Mouse (Mus musculus) right cerebral cortex, postnatal 10 days (tissue): ENCODE measurements around the gene 1810013L24Rik.
"Not testable (repeated sequence)": the region's sequence is repeated elsewhere in the genome, so short reads cannot be mapped to it uniquely, and the experiment has no call there.

Source experiments
- DNase-seq, 2 experiments: peaks; one replicate each; pipeline ENCODE4 v3.0.0; 2021; ENCODE audit warnings: low spot score in 2 of 2

1810013L24Rik gene

GRCm38 (mm10) chr16:8836876-8837275, 7.0 kb downstream of the 1810013L24Rik start:
- DNase-seq, result no peak

DNA sequence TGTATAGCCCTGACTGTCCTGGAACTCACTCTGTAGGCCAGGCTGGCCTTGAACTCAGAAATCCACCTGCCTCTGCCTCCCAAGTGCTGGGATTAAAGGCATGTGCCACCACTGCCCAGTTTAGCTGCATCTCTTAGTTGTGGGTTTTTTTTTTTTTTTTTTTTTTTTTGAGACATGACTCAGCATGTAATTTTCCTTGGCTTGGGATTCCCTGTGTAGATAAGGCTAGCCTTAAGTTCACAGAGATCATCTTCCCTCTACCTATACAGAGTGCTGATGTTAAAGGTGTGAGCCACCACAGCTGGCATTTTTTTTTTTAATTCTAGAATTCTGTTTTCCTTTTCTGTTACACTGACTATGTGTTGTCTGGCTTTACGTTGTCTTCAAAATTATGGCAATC, 7.7 kb downstream of the 1810013L24Rik start:
- no peak for DNase-seq

DNA sequence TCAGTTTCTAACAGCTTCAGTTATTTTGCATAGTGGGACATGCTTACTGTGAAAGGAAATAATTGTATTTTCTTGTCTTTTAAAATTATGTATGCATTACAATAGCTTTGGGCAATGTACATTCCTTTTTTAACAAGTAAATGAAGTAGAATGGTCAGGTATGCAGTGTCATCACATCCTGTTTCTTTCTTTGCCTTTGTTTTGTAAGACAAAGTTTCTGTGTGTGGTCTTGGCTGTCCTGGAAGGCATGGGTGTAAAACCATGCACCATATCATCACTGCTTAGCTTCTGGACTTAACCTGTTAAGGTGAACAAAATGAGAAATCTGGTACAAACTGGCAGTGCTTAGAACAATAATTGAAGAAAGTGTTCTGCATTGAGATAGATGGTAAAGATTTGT, 9.0 kb downstream of the 1810013L24Rik start:
- no peak for DNase-seq

- DNase-seq, result no peak
Observed at GRCm38 (mm10) chr16:8840557-8840956, 10.7 kb downstream of the 1810013L24Rik start.

GRCm38 (mm10) chr16:8842962-8843361, 13.1 kb downstream of the 1810013L24Rik start:
- peak in 1 of 2 experiments; percentile 12 for DNase-seq

DNA sequence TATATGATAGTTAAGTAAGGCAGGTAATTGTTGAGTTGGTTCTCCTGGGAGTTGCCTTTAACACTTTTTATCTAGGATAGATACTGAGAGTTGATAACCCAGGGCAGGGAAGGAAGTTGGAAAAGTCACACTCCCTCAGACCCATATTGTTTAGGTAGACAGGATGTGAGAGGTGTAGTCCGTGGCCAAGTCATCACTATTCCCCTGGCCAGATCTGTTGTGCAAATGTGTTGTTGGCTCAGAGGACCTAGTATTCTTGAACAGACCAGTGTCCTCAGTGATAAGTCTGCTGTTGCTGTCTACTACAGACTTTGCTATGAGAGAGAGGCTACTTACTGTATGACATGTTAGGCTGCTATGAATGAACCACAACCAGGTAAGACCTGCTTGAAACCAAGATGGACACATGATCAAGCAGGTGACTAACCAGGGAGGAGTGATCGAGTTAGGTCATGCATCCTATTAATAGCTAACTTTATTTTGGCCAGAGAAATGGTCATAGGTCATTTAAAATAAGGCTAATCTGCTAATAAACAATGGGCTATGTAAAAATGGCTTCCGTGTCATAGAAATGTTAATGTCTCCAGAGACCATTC, 13.8 kb downstream of the 1810013L24Rik start:
- peak in 1 of 2 experiments; percentile 15 for DNase-seq

GRCm38 (mm10) chr16:8845986-8846385, 16.1 kb downstream of the 1810013L24Rik start:
- peak in 1 of 2 experiments; percentile 6 for DNase-seq

DNA sequence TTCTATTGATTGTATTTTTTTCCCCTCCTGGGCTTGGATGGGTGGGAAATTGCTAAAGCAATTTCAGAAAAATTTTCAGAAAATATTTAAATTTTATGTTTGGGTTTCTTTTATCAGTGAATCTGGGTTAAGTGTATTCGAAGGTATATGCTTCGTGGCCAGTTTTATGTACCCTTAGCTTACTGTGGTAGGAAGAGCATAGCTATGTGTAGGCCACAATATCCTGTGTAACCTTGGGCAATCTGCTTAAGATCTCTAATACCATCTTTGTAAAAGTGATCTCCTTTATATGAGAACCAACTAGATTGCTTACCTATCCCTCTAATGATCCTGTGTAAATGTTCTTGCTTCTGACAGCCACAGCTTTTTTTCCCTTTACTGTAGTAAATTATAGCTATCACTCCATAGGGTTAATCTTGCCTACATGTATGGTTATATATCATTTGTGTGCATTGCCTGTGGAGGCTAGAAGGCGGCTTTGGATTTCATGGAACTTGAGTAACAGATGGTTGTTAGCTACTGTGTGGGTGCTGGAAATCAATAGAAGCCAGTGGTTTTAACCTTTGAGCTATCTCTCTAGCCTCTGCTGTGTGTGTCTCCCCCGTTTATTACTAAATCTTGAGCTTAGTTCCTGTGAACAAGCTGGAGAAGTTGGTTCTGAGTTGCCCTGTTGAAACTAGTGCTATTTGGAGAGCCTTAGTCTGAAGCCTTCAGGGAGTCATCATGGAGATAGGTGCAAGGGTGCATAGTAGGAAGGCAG, 18.6 kb downstream of the 1810013L24Rik start:
- DNase-seq, result peak in 1 of 2 experiments; percentile 10

GRCm38 (mm10) chr16:8849929-8850328, 20.0 kb downstream of the 1810013L24Rik start:
- peak in 1 of 2 experiments; percentile 19 for DNase-seq

GRCm38 (mm10) chr16:8855143-8855542, 25.2 kb downstream of the 1810013L24Rik start:
- DNase-seq, result peak in 1 of 2 experiments; percentile 11

- DNase-seq, result no peak
Observed at GRCm38 (mm10) chr16:8856820-8857219, 26.9 kb downstream of the 1810013L24Rik start.

DNA sequence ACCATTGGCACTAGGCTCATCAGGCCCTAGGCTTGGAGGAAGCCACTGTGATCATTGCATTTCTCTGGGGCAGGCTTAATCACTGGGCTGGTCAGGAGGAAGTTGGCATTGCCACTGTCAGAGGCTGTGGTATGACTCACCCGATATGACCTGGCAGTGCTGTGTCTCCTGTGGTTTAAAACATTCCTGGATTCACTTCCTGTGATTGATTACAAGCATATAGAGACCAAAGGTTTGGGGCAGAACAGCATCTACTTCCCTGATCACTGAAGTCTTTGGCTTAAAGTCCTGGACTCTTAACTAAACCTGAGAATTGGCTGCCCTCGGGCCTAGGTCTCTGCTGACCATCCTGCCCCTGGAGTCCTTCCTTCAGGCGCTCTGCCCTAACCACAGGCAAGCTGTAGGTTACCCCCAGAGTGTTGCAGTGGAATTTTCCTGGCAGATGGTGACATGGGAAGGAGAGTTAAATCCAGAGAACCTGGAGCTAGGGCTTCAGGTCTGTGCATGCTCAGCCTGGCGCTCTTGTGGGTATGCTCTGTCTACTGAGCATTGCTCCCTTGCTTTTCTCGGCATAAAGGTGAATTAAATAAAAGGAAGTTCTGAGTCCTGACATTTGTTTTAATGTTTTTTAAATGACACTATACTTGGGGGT, 32.6 kb downstream of the 1810013L24Rik start:
- DNase-seq, result peak in 1 of 2 experiments; percentile 22

GRCm38 (mm10) chr16:8864223-8864631, 34.3 kb downstream of the 1810013L24Rik start:
- DNase-seq, result peak in 1 of 2 experiments; percentile 22

DNA sequence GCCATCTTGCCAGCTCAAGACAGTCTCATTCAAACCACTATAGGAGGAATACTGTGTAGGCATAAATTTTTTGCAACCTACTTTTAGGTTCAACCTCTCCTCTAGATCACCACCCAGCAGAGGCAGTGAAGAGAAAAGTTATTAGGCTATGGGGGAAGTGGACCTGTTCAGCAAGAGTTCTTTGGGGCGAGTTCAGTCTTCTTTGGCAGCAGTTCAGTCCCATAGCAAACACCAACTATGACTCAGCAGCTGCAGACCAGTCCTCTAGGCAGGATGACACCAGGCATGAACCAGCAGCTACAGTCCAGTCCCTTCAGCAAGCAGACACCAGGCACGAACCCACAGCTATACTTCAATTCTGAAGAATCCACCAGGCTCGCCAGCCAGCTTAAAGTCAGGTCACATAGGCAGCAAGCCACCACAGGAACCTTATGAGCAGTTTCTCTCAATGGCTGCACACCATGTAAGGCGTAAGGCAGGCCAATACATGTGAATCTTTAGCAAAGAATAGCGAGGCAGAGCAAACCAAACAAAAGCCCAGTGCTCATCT, 37.6 kb downstream of the 1810013L24Rik start:
- DNase-seq, result peak in 1 of 2 experiments; percentile 18

DNA sequence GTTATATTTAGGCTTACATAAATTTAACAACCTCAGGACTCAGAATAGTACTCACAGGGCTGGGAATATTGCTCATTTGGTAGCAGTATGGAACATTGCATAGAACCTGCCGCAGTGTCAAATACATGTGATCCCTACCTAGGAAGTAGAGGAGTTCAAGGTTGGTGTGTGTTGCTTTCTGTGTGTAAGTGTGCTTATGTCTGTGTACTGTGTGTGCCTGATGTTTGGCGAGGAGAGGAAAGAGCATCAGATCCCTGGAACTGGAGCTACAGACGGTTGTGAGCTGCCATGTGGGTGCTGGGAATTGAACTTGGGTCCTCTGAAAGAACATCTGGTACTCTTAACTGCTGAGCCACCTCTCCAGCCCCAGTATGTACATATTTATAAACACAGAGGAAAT, 38.6 kb downstream of the 1810013L24Rik start:
- DNase-seq, result peak in 1 of 2 experiments; percentile 14

- peak; percentile 82 to 84 for DNase-seq
Observed at GRCm38 (mm10) chr16:8869715-8870114, 39.8 kb downstream of the 1810013L24Rik start.

DNA sequence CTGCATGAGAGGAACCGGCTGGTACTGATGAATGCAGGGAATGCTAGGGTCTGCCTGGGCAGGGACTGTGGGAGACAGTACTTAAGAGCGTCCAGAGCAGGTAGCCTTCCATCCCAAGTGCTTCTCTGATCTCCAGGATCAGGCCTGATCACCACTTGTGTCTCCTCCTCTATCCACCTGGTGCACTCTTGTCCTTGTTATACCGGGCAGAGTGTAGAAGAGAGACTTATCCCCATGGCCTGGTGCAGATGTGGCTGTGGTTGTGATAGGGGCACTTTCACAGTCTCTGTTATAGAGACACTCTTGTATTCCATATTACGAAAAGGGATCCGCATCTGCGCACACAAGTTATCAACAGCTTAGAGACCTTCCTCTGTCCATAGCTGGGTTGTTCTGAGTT, 41.5 kb downstream of the 1810013L24Rik start:
- DNase-seq, result peak in 1 of 2 experiments; percentile 9

GRCm38 (mm10) chr16:8872019-8872418, 42.1 kb downstream of the 1810013L24Rik start:
- DNase-seq, result no peak

GRCm38 (mm10) chr16:8872486-8872885, 42.6 kb downstream of the 1810013L24Rik start:
- no peak for DNase-seq

DNA sequence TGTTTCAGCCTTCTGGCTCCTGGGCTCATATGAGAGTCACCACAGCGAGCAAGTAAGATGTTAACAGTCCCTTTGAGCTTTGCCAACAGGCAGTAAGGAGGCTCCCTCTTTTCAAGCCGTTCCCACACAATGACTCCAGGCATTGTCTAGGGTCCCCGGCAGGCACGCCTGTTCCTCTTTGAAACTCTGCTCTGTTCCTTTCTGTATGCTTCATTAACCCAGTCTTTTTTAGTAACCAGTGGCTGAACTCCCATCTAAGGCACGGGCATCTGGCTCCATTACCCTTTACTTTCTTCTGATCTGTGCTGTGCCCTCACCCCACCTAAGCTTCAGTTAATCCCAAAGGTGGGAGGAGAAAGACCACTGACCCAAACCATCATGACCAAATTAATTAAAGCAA, 50.2 kb downstream of the 1810013L24Rik start:
- no peak for DNase-seq

DNA sequence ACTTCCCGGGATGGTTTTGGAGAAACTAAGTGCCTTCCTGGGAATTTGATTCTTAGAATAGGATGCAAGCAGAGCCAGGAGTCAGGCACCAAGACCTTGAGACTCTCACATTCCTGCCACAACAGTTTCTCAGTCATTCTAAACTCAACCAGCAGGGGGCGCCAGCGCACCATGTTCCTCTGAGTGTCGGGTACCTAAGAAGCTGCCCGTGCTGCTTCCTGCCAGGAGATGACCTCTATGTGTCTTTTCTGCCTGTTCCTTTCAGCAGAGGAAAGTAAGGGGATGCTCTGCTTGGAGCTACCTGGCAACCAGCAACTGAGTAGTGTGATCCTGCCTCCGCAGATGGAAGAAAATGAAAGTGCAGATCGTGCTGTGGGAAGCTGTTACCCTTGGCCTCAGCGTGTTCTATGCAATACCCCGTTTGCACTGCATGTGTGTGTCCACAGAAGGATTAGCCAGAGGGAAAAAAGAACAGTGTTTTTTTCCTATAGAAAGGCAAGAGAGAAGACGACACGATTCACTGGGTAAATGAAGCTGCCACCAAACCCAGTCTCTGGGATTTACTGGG, 53.9 kb downstream of the 1810013L24Rik start:
- DNase-seq, result peak; percentile 92 to 94

DNA sequence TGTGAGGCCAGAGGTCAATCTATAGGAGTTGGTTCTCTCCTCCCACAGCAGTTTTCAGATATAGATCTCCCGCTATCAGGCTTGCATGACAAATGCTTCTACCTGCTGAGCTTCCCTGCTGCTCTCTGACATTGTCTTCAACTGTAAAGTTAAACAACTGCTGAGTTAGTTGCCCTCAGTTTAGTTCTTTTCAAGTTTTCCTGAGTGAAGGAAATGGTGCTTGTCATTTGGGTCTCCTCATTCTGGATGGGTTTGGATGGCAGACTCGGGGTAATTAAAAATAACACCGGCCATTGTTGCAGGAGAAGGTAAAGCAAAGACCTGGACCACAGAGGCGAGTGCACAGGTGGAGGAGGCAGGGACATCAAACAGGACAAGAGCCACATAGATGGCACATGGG, 64.3 kb downstream of the 1810013L24Rik start:
- DNase-seq, result not testable (repeated sequence)
